Mouse (Mus musculus): ENCODE results near the gene Slc38a9. TPM values are rescaled to one million over a fixed set of nuclear protein-coding genes. Genes with fewer than 3 reads are reported as not detected.

Slc38a9 gene
- polyA plus RNA-seq, 1 experiment from 2014 or later = 11.8 TPM

- H3K9ac ChIP-seq = no peak overlapping the region
- 82% methylated on average over 9 of the region's 9 CpGs for WGBS
- H3K4me3 ChIP-seq (replicated peaks) = no peak overlapping the region
- H3K27me3 ChIP-seq (replicated peaks) = no peaks in the 10 kb centered on the region
- no peak for ATAC-seq
- no peaks in the 10 kb centered on the region for H3K36me3 ChIP-seq
- no peak overlapping the region for H3K27ac ChIP-seq
- H3K9me3 ChIP-seq = no peaks in the 10 kb centered on the region
- peaks cover 8% of the 10 kb centered on the region for H3K4me1 ChIP-seq (replicated peaks)
- H3K4me2 ChIP-seq (replicated peaks) = no peak overlapping the region
These were observed 76.6 kb downstream of the Slc38a9 start for GRCm38 (mm10) chr13:112737110-112737509.

GRCm38 (mm10) chr13:112738005-112738404 is 77.5 kb downstream of the Slc38a9 start:
- H3K9ac ChIP-seq = no peak overlapping the region
- H3K27me3 ChIP-seq (replicated peaks) = no peaks in the 10 kb centered on the region
- no peak overlapping the region for H3K4me2 ChIP-seq (replicated peaks)
- H3K9me3 ChIP-seq = no peaks in the 10 kb centered on the region
- H3K36me3 ChIP-seq = no peaks in the 10 kb centered on the region
- no peak overlapping the region for H3K4me3 ChIP-seq (replicated peaks)
- no peak for ATAC-seq
- H3K27ac ChIP-seq = no peak overlapping the region
- peaks cover 12% of the 10 kb centered on the region for H3K4me1 ChIP-seq (replicated peaks)
- 81% methylated on average over 16 of the region's 16 CpGs for WGBS

GRCm38 (mm10) chr13:112740073-112740472 is 79.5 kb downstream of the Slc38a9 start:
- H3K4me2 ChIP-seq (replicated peaks) = no peak overlapping the region
- no peaks in the 10 kb centered on the region for H3K9me3 ChIP-seq
- no peak overlapping the region for H3K9ac ChIP-seq
- WGBS = 80% methylated on average over 6 of the region's 6 CpGs
- H3K4me3 ChIP-seq (replicated peaks) = no peak overlapping the region
- H3K27ac ChIP-seq = no peak overlapping the region
- ATAC-seq = no peak
- H3K27me3 ChIP-seq (replicated peaks) = no peaks in the 10 kb centered on the region
- H3K4me1 ChIP-seq (replicated peaks) = peaks cover 16% of the 10 kb centered on the region
- H3K36me3 ChIP-seq = no peaks in the 10 kb centered on the region

- no peak overlapping the region for H3K4me3 ChIP-seq (replicated peaks)
- no peak overlapping the region for H3K4me2 ChIP-seq (replicated peaks)
- no peaks in the 10 kb centered on the region for H3K9me3 ChIP-seq
- H3K4me1 ChIP-seq (replicated peaks) = peaks cover 13% of the 10 kb centered on the region
- WGBS = 31% methylated on average over 14 of the region's 14 CpGs
- H3K9ac ChIP-seq = no peak overlapping the region
- peak overlapping the region; percentile 48; the same call in 1 of the 2 replicates for H3K27ac ChIP-seq
- no peaks in the 10 kb centered on the region for H3K27me3 ChIP-seq (replicated peaks)
- no peak; the same call in 1 of the 2 replicates for ATAC-seq
- H3K36me3 ChIP-seq = no peaks in the 10 kb centered on the region
These were observed 81.7 kb downstream of the Slc38a9 start for GRCm38 (mm10) chr13:112742076-112742830.

GRCm38 (mm10) chr13:112743647-112744046 is 83.1 kb downstream of the Slc38a9 start:
- Histone ChIP-seq H3K4me1 (replicated peaks) (peaks cover 13% of the 10 kb centered on the region), H3K9ac (no peak overlapping the region), H3K9me3 (no peaks in the 10 kb centered on the region), H3K27ac (no peak overlapping the region), H3K4me3 (replicated peaks) (no peak overlapping the region), H3K27me3 (replicated peaks) (no peaks in the 10 kb centered on the region), H3K4me2 (replicated peaks) (no peak overlapping the region), H3K36me3 (no peaks in the 10 kb centered on the region)
- no peak for ATAC-seq
- WGBS = 80% methylated on average over 4 of the region's 4 CpGs

GRCm38 (mm10) chr13:112744061-112744849 is 83.7 kb downstream of the Slc38a9 start:
- WGBS = 79% methylated on average over 15 of the region's 15 CpGs
- no peak overlapping the region for H3K27ac ChIP-seq
- H3K4me3 ChIP-seq (replicated peaks) = no peak overlapping the region
- H3K4me2 ChIP-seq (replicated peaks) = no peak overlapping the region
- H3K9me3 ChIP-seq = no peaks in the 10 kb centered on the region
- no peaks in the 10 kb centered on the region for H3K27me3 ChIP-seq (replicated peaks)
- no peak overlapping the region for H3K9ac ChIP-seq
- no peak for ATAC-seq
- H3K36me3 ChIP-seq = no peaks in the 10 kb centered on the region
- H3K4me1 ChIP-seq (replicated peaks) = peaks cover 13% of the 10 kb centered on the region

- WGBS = 82% methylated on average over 5 of the region's 5 CpGs
- Histone ChIP-seq H3K4me3 (replicated peaks) (no peak overlapping the region), H3K36me3 (no peaks in the 10 kb centered on the region), H3K4me1 (replicated peaks) (peaks cover 19% of the 10 kb centered on the region), H3K27me3 (replicated peaks) (no peaks in the 10 kb centered on the region), H3K9me3 (no peaks in the 10 kb centered on the region), H3K4me2 (replicated peaks) (no peak overlapping the region), H3K9ac (no peak overlapping the region), H3K27ac (no peak overlapping the region)
- ATAC-seq = peak; percentile 74; the same call in 1 of the 2 replicates
These were observed 85.6 kb downstream of the Slc38a9 start for GRCm38 (mm10) chr13:112745936-112746694.

- H3K9ac ChIP-seq = no peak overlapping the region
- no peaks in the 10 kb centered on the region for H3K36me3 ChIP-seq
- no peaks in the 10 kb centered on the region for H3K9me3 ChIP-seq
- no peak overlapping the region for H3K4me2 ChIP-seq (replicated peaks)
- no peak overlapping the region for H3K4me3 ChIP-seq (replicated peaks)
- 84% methylated on average over 10 of the region's 10 CpGs for WGBS
- peaks cover 25% of the 10 kb centered on the region for H3K4me1 ChIP-seq (replicated peaks)
- no peak for ATAC-seq
- H3K27me3 ChIP-seq (replicated peaks) = no peaks in the 10 kb centered on the region
- H3K27ac ChIP-seq = no peak overlapping the region
These were observed 86.1 kb downstream of the Slc38a9 start for GRCm38 (mm10) chr13:112746695-112747055.

GRCm38 (mm10) chr13:112747808-112748430 is 87.4 kb downstream of the Slc38a9 start:
- H3K4me1 ChIP-seq (replicated peaks) = peaks cover 25% of the 10 kb centered on the region
- no peak overlapping the region for H3K4me2 ChIP-seq (replicated peaks)
- no peak; the same call in 1 of the 2 replicates for ATAC-seq
- WGBS = 71% methylated on average over 6 of the region's 6 CpGs
- no peaks in the 10 kb centered on the region for H3K27me3 ChIP-seq (replicated peaks)
- no peak overlapping the region for H3K4me3 ChIP-seq (replicated peaks)
- no peak overlapping the region for H3K27ac ChIP-seq
- H3K9ac ChIP-seq = no peak overlapping the region
- H3K36me3 ChIP-seq = no peaks in the 10 kb centered on the region
- H3K9me3 ChIP-seq = no peaks in the 10 kb centered on the region

GRCm38 (mm10) chr13:112748808-112749510 is 88.4 kb downstream of the Slc38a9 start:
- no peaks in the 10 kb centered on the region for H3K9me3 ChIP-seq
- H3K4me2 ChIP-seq (replicated peaks) = no peak overlapping the region
- 84% methylated on average over 11 of the region's 11 CpGs for WGBS
- no peak for ATAC-seq
- no peak overlapping the region for H3K27ac ChIP-seq
- H3K4me3 ChIP-seq (replicated peaks) = no peak overlapping the region
- H3K27me3 ChIP-seq (replicated peaks) = no peaks in the 10 kb centered on the region
- no peak overlapping the region for H3K9ac ChIP-seq
- no peaks in the 10 kb centered on the region for H3K36me3 ChIP-seq
- peaks cover 32% of the 10 kb centered on the region for H3K4me1 ChIP-seq (replicated peaks)

GRCm38 (mm10) chr13:112749881-112750280 is 89.3 kb downstream of the Slc38a9 start:
- Histone ChIP-seq H3K9ac (no peak overlapping the region), H3K27ac (no peak overlapping the region), H3K36me3 (no peaks in the 10 kb centered on the region), H3K27me3 (replicated peaks) (no peaks in the 10 kb centered on the region), H3K9me3 (no peaks in the 10 kb centered on the region), H3K4me2 (replicated peaks) (no peak overlapping the region), H3K4me3 (replicated peaks) (no peak overlapping the region), H3K4me1 (replicated peaks) (peaks cover 31% of the 10 kb centered on the region)
- ATAC-seq = no peak
- WGBS = 92% methylated on average over 2 of the region's 2 CpGs

All from intestine, embryonic 15.5 days (tissue).